In genomic region chr1:155205822-155206660, GRCm38 (mm10) we compare ENCODE assay signal across 10 mouse cellular contexts. TPM values are rescaled to one million over a fixed set of nuclear protein-coding genes. Genes with fewer than 3 reads are reported as not detected.
A peak's percentile ranks its signal among the peaks of the same experiment; 100 is the strongest.
DNase-seq lines count a peak whose midpoint lies in the region; ATAC-seq lines count a peak whose summit lies in the region.
"Had no signal": no experiment of that assay in that cellular context is flagged by ENCODE, and none has a peak within 500 bp of the region (broad histone marks: within the 10 kb centered on the region; RNA-seq: fewer than 3 reads in every experiment).

No protein-coding gene starts in this region.

- DNase-seq in adrenal gland, adult (ENCODE audit: inconsistent age in 2 of 2, low spot score in 1 of 2): peak; percentile 27 to 66
- no peak for DNase-seq in adrenal gland, adult 2 months
- no peak for DNase-seq in lung, postnatal 36 days
- peak; percentile 72 for DNase-seq in heart, postnatal 4 days
- DNase-seq in layer of hippocampus, adult 8-10 months (ENCODE audit: low spot score in 2 of 2): no peak
- DNase-seq in frontal cortex, postnatal 10 days (ENCODE audit: low spot score in 2 of 2): no peak

- H3K4me2 ChIP-seq in lung, embryonic 15.5 days: no peak overlapping the region
- H3K4me2 ChIP-seq in neural tube, embryonic 15.5 days: no peak overlapping the region
- H3K4me2 ChIP-seq: limb, embryonic 15.5 days had no signal

- ATAC-seq in lung, embryonic 15.5 days (ENCODE audit: borderline replicate concordance, extremely low read depth, low FRiP score, low TSS enrichment): no peak; the same call in 1 of the 2 replicates
- no peak for ATAC-seq in neural tube, embryonic 15.5 days (ENCODE audit: low FRiP score)

- H3K9ac ChIP-seq in lung, embryonic 15.5 days: no peak overlapping the region
- H3K9ac ChIP-seq in neural tube, embryonic 15.5 days (replicated peaks): no peak overlapping the region
- H3K9ac ChIP-seq: limb, embryonic 15.5 days had no signal

- H3K4me3 ChIP-seq in lung, embryonic 15.5 days: no peak overlapping the region
- no peak overlapping the region for H3K4me3 ChIP-seq in neural tube, embryonic 15.5 days (replicated peaks)
- H3K4me3 ChIP-seq: limb, embryonic 15.5 days had no signal

- no peaks in the 10 kb centered on the region for H3K9me3 ChIP-seq in lung, embryonic 15.5 days
- no peaks in the 10 kb centered on the region for H3K9me3 ChIP-seq in neural tube, embryonic 15.5 days (replicated peaks)
- H3K9me3 ChIP-seq: limb, embryonic 15.5 days had no signal

- H3K27ac ChIP-seq in lung, embryonic 15.5 days: peak overlapping the region; percentile 1; the same call in 1 of the 2 replicates
- peak overlapping the region; percentile 70 for H3K27ac ChIP-seq in neural tube, embryonic 15.5 days (replicated peaks)

- WGBS in lung, embryonic 15.5 days: 49% methylated on average over 19 of the region's 19 CpGs
- WGBS in neural tube, embryonic 15.5 days: 43% methylated on average over 19 of the region's 19 CpGs

- 0 out of 2 replicates have a peak, but pooled peaks cover 5% of the 10 kb centered on the region for H3K36me3 ChIP-seq in lung, embryonic 15.5 days
- H3K36me3 ChIP-seq in neural tube, embryonic 15.5 days: peaks cover 15% of the 10 kb centered on the region; the same call in 1 of the 2 replicates

- H3K4me1 ChIP-seq in lung, embryonic 15.5 days: peaks cover 42% of the 10 kb centered on the region
- H3K4me1 ChIP-seq in neural tube, embryonic 15.5 days: peaks cover 63% of the 10 kb centered on the region

- no peaks in the 10 kb centered on the region for H3K27me3 ChIP-seq in lung, embryonic 15.5 days
- no peaks in the 10 kb centered on the region for H3K27me3 ChIP-seq in neural tube, embryonic 15.5 days (replicated peaks)
- H3K27me3 ChIP-seq: limb, embryonic 15.5 days had no signal

RNA-seq across cellular contexts. Expression of gene BC034090, which starts 38.2 kb away (rescaled TPM):
- total RNA-seq in adrenal gland, adult 2 months (2021): 10 to 100 TPM; 29.6 to 33.5 TPM
- 30.6 and 32.7 TPM in 2 replicates for polyA plus RNA-seq in adrenal gland, adult 2 months (2012; rRNA removed)
- polyA plus RNA-seq in lung, embryonic 15.5 days (2015; fragmentation: Nextera tagmentation; extraction: Ambion mirVana): 4.0 and 4.2 TPM in 2 replicates
- 10 to 100 TPM; 55.0 to 60.7 TPM for total RNA-seq in heart, postnatal 4 days (2021)
- 3.0 and 4.1 TPM in 2 replicates for polyA plus RNA-seq in neural tube, embryonic 15.5 days (2015; fragmentation: Nextera tagmentation; extraction: Ambion mirVana)
- total RNA-seq in layer of hippocampus, adult 8-10 months (2022): 10 to 100 TPM in 1 of 4 experiments, 1 to 10 TPM in 3; 6.8 to 10.1 (median 8.1) TPM
- total RNA-seq: neutrophil, adult 5-6 weeks had no signal

RNA-seq across cellular contexts. Expression of gene Stx6, which starts 47.5 kb away (rescaled TPM):
- 10 to 100 TPM; 50.7 to 58.4 TPM for total RNA-seq in adrenal gland, adult 2 months (2021)
- 84.3 and 92.3 TPM in 2 replicates for polyA plus RNA-seq in adrenal gland, adult 2 months (2012; rRNA removed)
- polyA plus RNA-seq in lung, embryonic 15.5 days (2015; fragmentation: Nextera tagmentation; extraction: Ambion mirVana): 81.5 and 87.2 TPM in 2 replicates
- total RNA-seq in heart, postnatal 4 days (2021): 10 to 100 TPM; 53.0 to 56.5 TPM
- 92.6 and 102 TPM in 2 replicates for polyA plus RNA-seq in neural tube, embryonic 15.5 days (2015; fragmentation: Nextera tagmentation; extraction: Ambion mirVana)
- total RNA-seq in layer of hippocampus, adult 8-10 months (2022): 100 to 1,000 TPM; 102 to 126 (median 112) TPM

RNA-seq across cellular contexts. Expression of gene Mr1, which starts 59.4 kb away (rescaled TPM):
- 10 to 100 TPM; 29.2 to 30.6 TPM for total RNA-seq in adrenal gland, adult 2 months (2021)
- 3.8 and 4.4 TPM in 2 replicates for polyA plus RNA-seq in adrenal gland, adult 2 months (2012; rRNA removed)
- 12.1 and 12.3 TPM in 2 replicates for polyA plus RNA-seq in lung, embryonic 15.5 days (2015; fragmentation: Nextera tagmentation; extraction: Ambion mirVana)
- 1 to 10 TPM; 8.8 to 9.4 TPM for total RNA-seq in heart, postnatal 4 days (2021)
- 1.6 and 3.0 TPM in 2 replicates for polyA plus RNA-seq in neural tube, embryonic 15.5 days (2015; fragmentation: Nextera tagmentation; extraction: Ambion mirVana)
- total RNA-seq in layer of hippocampus, adult 8-10 months (2022): 1 to 10 TPM; 4.1 to 7.0 (median 4.9) TPM

Comparison
In these comparisons a context has a peak if more than half of its experiments do, and no peak if none do; other contexts are left out.
1. DNase-seq: peak in adrenal gland, adult (2 of 2) and heart, postnatal 4 days (single experiment); none in adrenal gland, adult 2 months (single experiment), lung, postnatal 36 days (single experiment), layer of hippocampus, adult 8-10 months (0 of 2) and frontal cortex, postnatal 10 days (0 of 2).